Mouse (Mus musculus): ENCODE results near the gene Ifitm10. TPM values are rescaled to one million over a fixed set of nuclear protein-coding genes. Genes with fewer than 3 reads are reported as not detected.
"Not testable (repeated sequence)": the region's sequence is repeated elsewhere in the genome, so short reads cannot be mapped to it uniquely, and the experiment has no call there.

Ifitm10 gene
- polyA plus RNA-seq, 1 experiment = 1.5 TPM

DNA sequence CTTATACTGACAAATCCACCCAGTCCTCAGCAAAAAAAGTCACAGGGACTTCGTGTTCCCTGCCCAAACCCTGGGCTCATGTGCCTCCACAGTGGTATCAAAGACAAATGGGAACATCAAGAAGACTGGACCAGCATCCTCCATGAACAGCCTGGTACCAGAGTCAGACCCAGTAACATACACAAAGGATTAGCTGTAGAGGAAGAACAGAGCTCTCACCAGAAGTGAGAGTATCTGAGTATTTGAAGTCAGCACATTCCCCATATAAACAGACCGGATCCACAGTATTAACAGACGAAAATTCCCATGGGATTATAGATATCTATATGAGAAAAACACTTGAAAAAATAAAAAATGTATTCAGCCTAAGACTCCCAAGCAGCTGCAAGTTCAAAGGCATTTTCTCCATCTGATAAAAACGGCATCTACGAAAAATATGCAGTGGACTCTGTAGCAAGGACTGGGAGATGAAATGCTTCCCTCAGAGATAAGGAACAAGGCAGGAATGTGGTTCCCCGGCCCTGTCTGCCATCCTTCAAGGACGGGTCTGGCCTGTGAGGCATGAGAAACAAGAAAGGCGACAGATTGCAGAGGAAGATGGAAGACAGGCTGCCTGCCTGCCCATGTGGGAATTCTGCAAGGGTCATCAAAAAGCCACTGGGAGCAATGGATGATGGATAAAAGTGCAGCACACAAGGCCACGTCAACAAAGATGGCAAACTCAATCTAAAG, 46.7 kb downstream of the Ifitm10 start:
- 46% methylated on average over 9 of the region's 9 CpGs for WGBS
- no peak overlapping the region for H3K4me3 ChIP-seq (ENCODE audit: low read depth, low read length)
- H3K27ac ChIP-seq (ENCODE audit: insufficient read depth, low read depth, low read length) = no peak overlapping the region
- no peaks in the 10 kb centered on the region for H3K36me3 ChIP-seq (ENCODE audit: control insufficient read depth, insufficient read depth, low read length)
- TF ChIP-seq POLR2A (IDR thresholded peaks at IDR 0.05; ENCODE audit: low read depth, low read length) (no peak), CTCF (IDR thresholded peaks at IDR 0.05; ENCODE audit: extremely low read depth, insufficient read length, insufficient replicate concordance, low read depth, low read length) (no peak)
- no peaks in the 10 kb centered on the region for H3K4me1 ChIP-seq (ENCODE audit: control insufficient read depth, insufficient read depth, insufficient read length, low read length)
- H3K27me3 ChIP-seq (ENCODE audit: control insufficient read depth, insufficient read depth, low read length) = no peaks in the 10 kb centered on the region

DNA sequence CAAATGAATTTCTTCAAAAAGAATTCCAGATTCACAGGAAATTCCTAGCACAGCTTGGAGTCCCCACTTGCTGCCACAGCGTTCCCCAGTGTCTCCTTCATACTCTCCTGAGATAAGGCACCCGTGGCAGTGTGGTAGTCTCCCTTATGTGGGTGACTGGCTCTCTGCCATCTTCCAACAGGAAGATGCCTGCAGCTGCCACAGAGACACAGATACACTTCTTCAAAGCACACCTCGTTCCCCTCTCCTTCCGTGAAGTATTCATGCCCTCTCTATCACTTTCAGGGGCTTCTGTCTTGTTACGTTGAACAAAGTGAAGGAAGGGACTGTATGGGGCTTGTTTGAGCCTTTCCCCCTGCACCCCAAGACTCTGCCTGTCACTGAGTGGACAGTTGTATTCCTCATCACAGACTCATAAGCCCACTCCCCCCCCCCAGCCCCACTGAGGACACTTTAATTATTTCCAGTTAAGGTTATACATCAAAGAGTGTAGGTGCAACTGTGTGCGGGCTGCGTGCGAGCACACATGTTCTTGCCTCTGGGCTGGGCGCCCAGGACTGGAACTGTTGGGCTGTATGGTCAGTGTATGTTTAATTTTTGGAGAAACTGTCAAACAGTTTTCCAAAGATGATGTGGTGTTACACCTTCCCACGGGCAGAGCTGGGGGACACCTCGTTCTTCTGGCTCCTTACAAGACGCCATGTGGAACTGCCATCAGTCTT, 50.0 kb downstream of the Ifitm10 start:
- H3K4me1 ChIP-seq (ENCODE audit: control insufficient read depth, insufficient read depth, insufficient read length, low read length) = no peaks in the 10 kb centered on the region
- TF ChIP-seq CTCF (IDR thresholded peaks at IDR 0.05; ENCODE audit: extremely low read depth, insufficient read length, insufficient replicate concordance, low read depth, low read length) = no peak
- no peak for TF ChIP-seq POLR2A (IDR thresholded peaks at IDR 0.05; ENCODE audit: low read depth, low read length)
- 74% methylated on average over 12 of the region's 12 CpGs for WGBS
- no peaks in the 10 kb centered on the region for H3K27me3 ChIP-seq (ENCODE audit: control insufficient read depth, insufficient read depth, low read length)
- H3K36me3 ChIP-seq (ENCODE audit: control insufficient read depth, insufficient read depth, low read length) = no peaks in the 10 kb centered on the region
- H3K27ac ChIP-seq (ENCODE audit: insufficient read depth, low read depth, low read length) = no peak overlapping the region
- no peak overlapping the region for H3K4me3 ChIP-seq (ENCODE audit: low read depth, low read length)

GRCm38 (mm10) chr7:142322641-142323040, 50.9 kb downstream of the Ifitm10 start:
- Histone ChIP-seq H3K36me3 (ENCODE audit: control insufficient read depth, insufficient read depth, low read length) (no peaks in the 10 kb centered on the region), H3K4me1 (ENCODE audit: control insufficient read depth, insufficient read depth, insufficient read length, low read length) (no peaks in the 10 kb centered on the region), H3K4me3 (ENCODE audit: low read depth, low read length) (no peak overlapping the region), H3K27ac (ENCODE audit: insufficient read depth, low read depth, low read length) (no peak overlapping the region), H3K27me3 (ENCODE audit: control insufficient read depth, insufficient read depth, low read length) (no peaks in the 10 kb centered on the region)
- WGBS = 87% methylated on average over 6 of the region's 6 CpGs
- TF ChIP-seq POLR2A (IDR thresholded peaks at IDR 0.05; ENCODE audit: low read depth, low read length) (no peak), CTCF (IDR thresholded peaks at IDR 0.05; ENCODE audit: extremely low read depth, insufficient read length, insufficient replicate concordance, low read depth, low read length) (no peak)

DNA sequence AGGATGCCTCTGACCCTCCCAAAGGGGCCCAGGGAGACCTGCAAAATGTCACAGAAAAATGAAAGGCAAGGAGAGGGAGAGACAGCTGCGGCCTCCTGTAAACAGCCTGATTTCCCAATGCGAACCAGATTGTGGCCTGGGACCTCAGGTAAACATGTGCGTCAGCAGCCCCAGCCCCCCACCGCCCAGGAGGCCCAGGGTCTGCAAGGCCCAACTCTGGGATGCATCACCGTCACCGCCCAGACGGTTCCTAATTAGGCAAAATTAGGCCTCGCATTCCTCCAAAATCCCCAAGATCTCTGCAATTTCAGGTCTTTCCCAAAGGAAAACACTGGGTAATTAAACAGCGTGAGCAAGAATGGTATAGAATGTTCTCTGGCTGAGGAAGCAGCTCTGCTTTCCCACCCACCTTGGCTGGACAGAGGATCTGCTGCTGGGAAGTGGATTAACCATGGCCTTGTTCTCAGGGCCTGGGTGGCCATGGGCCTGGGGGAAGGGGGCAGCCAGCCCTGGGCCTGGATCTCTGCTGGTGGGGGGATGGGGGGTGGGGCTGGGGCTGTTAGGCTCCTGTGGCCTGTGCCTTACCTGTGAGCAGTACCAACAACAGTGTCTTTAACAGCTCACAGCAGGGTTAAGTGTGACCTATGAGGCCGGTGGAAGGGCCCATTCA, 51.8 kb downstream of the Ifitm10 start:
- H3K4me1 ChIP-seq (ENCODE audit: control insufficient read depth, insufficient read depth, insufficient read length, low read length); H3K27me3 ChIP-seq (ENCODE audit: control insufficient read depth, insufficient read depth, low read length); H3K4me3 ChIP-seq (ENCODE audit: low read depth, low read length); H3K27ac ChIP-seq (ENCODE audit: insufficient read depth, low read depth, low read length); H3K36me3 ChIP-seq (ENCODE audit: control insufficient read depth, insufficient read depth, low read length): not testable (repeated sequence)
- WGBS = 90% methylated on average over 6 of the region's 10 CpGs

- TF ChIP-seq POLR2A (IDR thresholded peaks at IDR 0.05; ENCODE audit: low read depth, low read length) (no peak), CTCF (IDR thresholded peaks at IDR 0.05; ENCODE audit: extremely low read depth, insufficient read length, insufficient replicate concordance, low read depth, low read length) (no peak)
- WGBS = 49% methylated on average over 2 of the region's 2 CpGs
- Histone ChIP-seq H3K27me3 (ENCODE audit: control insufficient read depth, insufficient read depth, low read length) (no peaks in the 10 kb centered on the region), H3K27ac (ENCODE audit: insufficient read depth, low read depth, low read length) (no peak overlapping the region), H3K4me1 (ENCODE audit: control insufficient read depth, insufficient read depth, insufficient read length, low read length) (no peaks in the 10 kb centered on the region), H3K36me3 (ENCODE audit: control insufficient read depth, insufficient read depth, low read length) (no peaks in the 10 kb centered on the region), H3K4me3 (ENCODE audit: low read depth, low read length) (no peak overlapping the region)
Measured at GRCm38 (mm10) chr7:142320906-142321305, 52.6 kb downstream of the Ifitm10 start.

DNA sequence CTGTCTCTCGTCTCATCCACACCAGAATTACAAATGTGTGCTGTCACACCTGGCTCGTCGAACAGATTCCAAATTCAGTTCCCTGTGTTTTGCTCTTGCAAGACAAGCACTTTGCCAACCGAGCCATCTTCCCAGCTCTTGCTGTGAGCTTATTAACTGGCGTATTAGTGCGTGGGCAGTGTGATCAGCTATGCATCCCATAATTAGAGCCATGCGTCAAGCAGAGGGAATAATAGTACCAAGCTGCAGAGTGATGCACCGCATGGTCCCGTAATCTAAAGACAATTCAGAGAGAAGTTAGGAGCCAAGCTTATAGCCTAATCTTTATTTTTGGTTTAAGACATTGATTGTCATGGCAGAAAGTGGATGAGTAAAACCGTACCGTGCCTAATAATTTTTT, 54.4 kb downstream of the Ifitm10 start:
- TF ChIP-seq POLR2A (IDR thresholded peaks at IDR 0.05; ENCODE audit: low read depth, low read length) = no peak
- Histone ChIP-seq H3K4me3 (ENCODE audit: low read depth, low read length) (no peak overlapping the region), H3K4me1 (ENCODE audit: control insufficient read depth, insufficient read depth, insufficient read length, low read length) (no peaks in the 10 kb centered on the region), H3K36me3 (ENCODE audit: control insufficient read depth, insufficient read depth, low read length) (no peaks in the 10 kb centered on the region), H3K27me3 (ENCODE audit: control insufficient read depth, insufficient read depth, low read length) (no peaks in the 10 kb centered on the region), H3K27ac (ENCODE audit: insufficient read depth, low read depth, low read length) (no peak overlapping the region)
- WGBS = 87% methylated on average over 11 of the region's 11 CpGs

- H3K27me3 ChIP-seq (ENCODE audit: control insufficient read depth, insufficient read depth, low read length) = no peaks in the 10 kb centered on the region
- TF ChIP-seq CTCF (IDR thresholded peaks at IDR 0.05; ENCODE audit: extremely low read depth, insufficient read length, insufficient replicate concordance, low read depth, low read length) = no peak
- TF ChIP-seq POLR2A (IDR thresholded peaks at IDR 0.05; ENCODE audit: low read depth, low read length) = no peak
- no peaks in the 10 kb centered on the region for H3K4me1 ChIP-seq (ENCODE audit: control insufficient read depth, insufficient read depth, insufficient read length, low read length)
- 77% methylated on average over 5 of the region's 5 CpGs for WGBS
- no peaks in the 10 kb centered on the region for H3K36me3 ChIP-seq (ENCODE audit: control insufficient read depth, insufficient read depth, low read length)
- no peak overlapping the region for H3K27ac ChIP-seq (ENCODE audit: insufficient read depth, low read depth, low read length)
- no peak overlapping the region for H3K4me3 ChIP-seq (ENCODE audit: low read depth, low read length)
Measured at GRCm38 (mm10) chr7:142317216-142317615, 56.3 kb downstream of the Ifitm10 start.

Data from small intestine, adult 2 months (tissue).